Mouse (Mus musculus): ENCODE measurements around the gene Hipk1. TPM values are rescaled to one million over a fixed set of nuclear protein-coding genes. Genes with fewer than 3 reads are reported as not detected.

The Hipk1 gene
- polyA plus RNA-seq, 1 experiment from 2014 or later: 14.4 TPM

DNA sequence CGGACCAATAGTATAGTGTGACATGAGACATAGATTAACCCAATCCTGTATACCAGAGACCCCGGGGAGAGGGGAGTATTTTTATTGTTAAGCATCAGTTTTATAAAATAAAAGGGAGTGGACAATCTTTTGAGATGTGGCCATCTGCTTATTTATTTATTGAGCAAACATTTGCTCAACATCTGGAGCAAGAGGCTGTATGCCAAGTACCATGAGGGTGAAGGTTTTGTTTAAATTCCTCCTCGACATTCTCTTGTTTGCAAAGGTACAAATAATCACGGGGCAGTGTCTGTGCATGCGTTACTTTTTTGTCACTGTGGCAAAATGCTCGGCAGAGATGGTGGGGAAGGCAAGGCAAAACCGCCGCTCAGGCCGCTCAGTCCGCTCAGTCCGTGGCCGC lies 85.9 kb downstream of the Hipk1 start:
- H3K4me2 ChIP-seq (ENCODE audit: low read length): no peak overlapping the region
- H3K9ac ChIP-seq (ENCODE audit: low read length): no peak overlapping the region
- no peak for ATAC-seq (replicated peaks; ENCODE audit: low FRiP score, low TSS enrichment, low read depth)
- DNase-seq (ENCODE audit: low spot score): no peak
- no peaks in the 10 kb centered on the region for H3K9me3 ChIP-seq (ENCODE audit: control insufficient read depth, low read length)
- no peaks in the 10 kb centered on the region for H3K36me3 ChIP-seq (ENCODE audit: control insufficient read depth, insufficient read depth, low read length)
- no peak overlapping the region for H3K4me3 ChIP-seq (ENCODE audit: low read depth, low read length)
- H3K4me1 ChIP-seq (replicated peaks; ENCODE audit: control insufficient read depth, insufficient read depth, low read length): no peaks in the 10 kb centered on the region
- no peaks in the 10 kb centered on the region for H3K27me3 ChIP-seq (replicated peaks; ENCODE audit: control insufficient read depth, insufficient read depth, low read length)
- WGBS: 73% methylated on average over 12 of the region's 12 CpGs
- no peak overlapping the region for H3K27ac ChIP-seq (ENCODE audit: low read depth)

DNA sequence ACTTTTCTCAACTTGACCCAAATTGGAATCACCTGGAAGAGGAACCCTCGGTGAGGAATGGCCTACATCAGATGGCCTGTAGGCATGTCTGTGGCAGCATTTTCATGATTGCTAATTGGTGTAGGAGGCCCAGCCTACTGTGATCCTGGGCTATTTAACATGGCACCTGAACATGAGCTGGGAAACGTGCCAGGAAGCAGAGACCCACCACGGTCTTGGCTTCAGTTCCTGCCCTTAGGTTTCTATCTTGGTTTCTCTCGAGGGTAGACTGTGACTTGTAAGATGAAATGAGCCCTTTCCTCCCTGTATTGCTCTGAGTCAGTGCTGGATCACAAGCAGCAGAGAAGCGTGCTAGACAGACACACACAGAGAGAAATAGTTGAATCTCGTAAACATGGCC lies 86.7 kb downstream of the Hipk1 start:
- Histone ChIP-seq H3K36me3 (ENCODE audit: control insufficient read depth, insufficient read depth, low read length) (no peaks in the 10 kb centered on the region), H3K27me3 (replicated peaks; ENCODE audit: control insufficient read depth, insufficient read depth, low read length) (no peaks in the 10 kb centered on the region), H3K4me2 (ENCODE audit: low read length) (no peak overlapping the region), H3K27ac (ENCODE audit: low read depth) (no peak overlapping the region), H3K4me1 (replicated peaks; ENCODE audit: control insufficient read depth, insufficient read depth, low read length) (no peaks in the 10 kb centered on the region), H3K4me3 (ENCODE audit: low read depth, low read length) (no peak overlapping the region), H3K9ac (ENCODE audit: low read length) (no peak overlapping the region), H3K9me3 (ENCODE audit: control insufficient read depth, low read length) (no peaks in the 10 kb centered on the region)
- WGBS: 79% methylated on average over 6 of the region's 6 CpGs
- no peak for DNase-seq (ENCODE audit: low spot score)
- ATAC-seq (replicated peaks; ENCODE audit: low FRiP score, low TSS enrichment, low read depth): no peak

DNA sequence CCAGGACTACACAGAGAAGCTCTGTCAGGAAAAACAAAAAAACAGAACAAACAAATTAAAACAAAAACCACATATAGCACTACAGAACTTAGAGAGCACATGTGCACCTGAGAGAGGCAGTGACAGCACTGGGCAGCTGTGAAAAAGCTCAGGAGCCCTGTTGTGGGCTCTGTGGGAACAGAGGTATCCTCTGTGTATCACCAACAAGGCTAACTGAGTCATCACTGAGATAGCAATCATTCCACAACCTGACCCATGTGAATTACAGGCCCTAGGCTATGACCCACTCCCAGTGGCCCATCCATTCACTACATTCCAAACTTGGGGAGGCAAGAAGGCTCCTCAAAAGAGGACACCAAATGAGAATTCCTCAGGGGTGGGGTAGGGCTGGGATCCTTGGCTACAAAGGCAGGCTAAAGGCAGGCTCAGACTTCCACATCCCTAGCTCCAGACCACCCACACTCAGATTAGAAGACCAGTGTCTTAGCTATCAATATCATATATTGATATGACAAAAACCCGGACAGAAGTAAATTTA lies 94.9 kb downstream of the Hipk1 start:
- H3K4me2 ChIP-seq (ENCODE audit: low read length): no peak overlapping the region
- 85% methylated on average over 1 of the region's 1 CpGs for WGBS
- no peak for ATAC-seq (replicated peaks; ENCODE audit: low FRiP score, low TSS enrichment, low read depth)
- H3K27me3 ChIP-seq (replicated peaks; ENCODE audit: control insufficient read depth, insufficient read depth, low read length): no peaks in the 10 kb centered on the region
- H3K4me3 ChIP-seq (ENCODE audit: low read depth, low read length): no peak overlapping the region
- no peaks in the 10 kb centered on the region for H3K9me3 ChIP-seq (ENCODE audit: control insufficient read depth, low read length)
- H3K4me1 ChIP-seq (replicated peaks; ENCODE audit: control insufficient read depth, insufficient read depth, low read length): no peaks in the 10 kb centered on the region
- DNase-seq (ENCODE audit: low spot score): no peak
- no peaks in the 10 kb centered on the region for H3K36me3 ChIP-seq (ENCODE audit: control insufficient read depth, insufficient read depth, low read length)
- no peak overlapping the region for H3K27ac ChIP-seq (ENCODE audit: low read depth)
- no peak overlapping the region for H3K9ac ChIP-seq (ENCODE audit: low read length)

DNA sequence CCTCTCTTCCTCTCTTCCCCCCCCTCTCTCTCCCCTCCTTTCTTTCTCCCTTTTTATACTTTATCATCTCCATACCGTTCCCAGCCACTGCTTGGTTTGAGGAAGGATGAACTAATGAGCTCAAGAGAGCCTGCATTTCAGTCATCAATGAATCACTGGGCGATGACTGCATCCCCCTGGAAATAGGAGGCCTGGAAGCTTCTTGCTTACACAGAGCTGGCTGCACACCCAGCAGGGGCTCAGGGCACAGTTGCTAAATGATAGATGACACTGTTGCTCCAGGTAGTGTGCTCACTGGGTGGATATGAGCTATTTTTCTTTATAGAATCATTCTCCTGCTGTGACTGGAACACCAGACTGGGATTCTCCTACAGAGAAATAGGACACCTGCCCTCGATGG lies 95.8 kb downstream of the Hipk1 start:
- H3K36me3 ChIP-seq (ENCODE audit: control insufficient read depth, insufficient read depth, low read length): no peaks in the 10 kb centered on the region
- no peak for ATAC-seq (replicated peaks; ENCODE audit: low FRiP score, low TSS enrichment, low read depth)
- H3K4me1 ChIP-seq (replicated peaks; ENCODE audit: control insufficient read depth, insufficient read depth, low read length): no peaks in the 10 kb centered on the region
- H3K9ac ChIP-seq (ENCODE audit: low read length): no peak overlapping the region
- no peak overlapping the region for H3K4me3 ChIP-seq (ENCODE audit: low read depth, low read length)
- H3K27me3 ChIP-seq (replicated peaks; ENCODE audit: control insufficient read depth, insufficient read depth, low read length): no peaks in the 10 kb centered on the region
- H3K27ac ChIP-seq (ENCODE audit: low read depth): no peak overlapping the region
- H3K4me2 ChIP-seq (ENCODE audit: low read length): no peak overlapping the region
- H3K9me3 ChIP-seq (ENCODE audit: control insufficient read depth, low read length): no peaks in the 10 kb centered on the region
- WGBS: 34% methylated on average over 3 of the region's 3 CpGs
- no peak for DNase-seq (ENCODE audit: low spot score)

DNA sequence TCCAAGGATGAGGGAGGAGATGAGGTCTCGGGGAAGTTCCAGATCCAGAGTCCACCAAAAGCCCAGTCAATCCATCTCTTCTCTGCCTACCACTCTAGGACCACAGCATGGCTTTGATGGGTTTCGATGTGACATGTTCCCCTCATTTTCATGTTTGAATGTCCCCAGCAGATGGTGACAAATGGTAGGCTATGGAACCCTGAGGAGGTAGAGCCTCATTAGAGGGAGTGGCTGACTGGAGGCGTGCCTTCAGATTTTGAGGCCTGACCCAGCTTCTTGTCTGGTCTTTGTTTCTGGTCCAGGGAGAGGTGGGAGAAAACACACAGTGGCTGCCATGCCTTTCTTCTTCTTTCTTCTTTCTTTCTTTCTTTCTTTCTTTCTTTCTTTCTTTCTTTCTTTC lies 100.9 kb downstream of the Hipk1 start:
- DNase-seq (ENCODE audit: low spot score) (no peak), ATAC-seq (replicated peaks; ENCODE audit: low FRiP score, low TSS enrichment, low read depth) (no peak)
- Histone ChIP-seq H3K9me3 (ENCODE audit: control insufficient read depth, low read length) (no peaks in the 10 kb centered on the region), H3K36me3 (ENCODE audit: control insufficient read depth, insufficient read depth, low read length) (no peaks in the 10 kb centered on the region), H3K9ac (ENCODE audit: low read length) (no peak overlapping the region), H3K4me2 (ENCODE audit: low read length) (no peak overlapping the region), H3K27me3 (replicated peaks; ENCODE audit: control insufficient read depth, insufficient read depth, low read length) (no peaks in the 10 kb centered on the region), H3K4me1 (replicated peaks; ENCODE audit: control insufficient read depth, insufficient read depth, low read length) (no peaks in the 10 kb centered on the region), H3K4me3 (ENCODE audit: low read depth, low read length) (no peak overlapping the region), H3K27ac (ENCODE audit: low read depth) (no peak overlapping the region)
- 81% methylated on average over 3 of the region's 3 CpGs for WGBS

Other genes starting within 250 kb of the Hipk1 start
- gene Syt6, start 216.3 kb downstream of the Hipk1 start, polyA plus RNA-seq (2014; fragmentation: Nextera tagmentation; extraction: Ambion mirVana): 1.7 TPM in 2 replicates
- gene Atg4a-ps, start 145.5 kb downstream of the Hipk1 start, polyA plus RNA-seq (2014; fragmentation: Nextera tagmentation; extraction: Ambion mirVana): 0.15 and 0.20 TPM in 2 replicates
- gene Olfml3, start 53.6 kb downstream of the Hipk1 start, polyA plus RNA-seq (2014; fragmentation: Nextera tagmentation; extraction: Ambion mirVana): 66.6 and 79.3 TPM in 2 replicates
- not detected in 2 replicates for gene Gm10964, start 52.2 kb downstream of the Hipk1 start, polyA plus RNA-seq (2014; fragmentation: Nextera tagmentation; extraction: Ambion mirVana)
- gene Dclre1b, start 17.9 kb upstream of the Hipk1 start, polyA plus RNA-seq (2014; fragmentation: Nextera tagmentation; extraction: Ambion mirVana): 23.9 and 34.2 TPM in 2 replicates
- 19.9 and 21.4 TPM in 2 replicates for gene Ap4b1, start 18.0 kb upstream of the Hipk1 start, polyA plus RNA-seq (2014; fragmentation: Nextera tagmentation; extraction: Ambion mirVana)
- 0.44 and 0.55 TPM in 2 replicates for gene Gm43064, start 18.0 kb upstream of the Hipk1 start, polyA plus RNA-seq (2014; fragmentation: Nextera tagmentation; extraction: Ambion mirVana)
- 0.13 and 0.38 TPM in 2 replicates for gene Bcl2l15, start 41.0 kb upstream of the Hipk1 start, polyA plus RNA-seq (2014; fragmentation: Nextera tagmentation; extraction: Ambion mirVana)
- 0.72 and 0.81 TPM in 2 replicates for gene Ptpn22, start 68.2 kb upstream of the Hipk1 start, polyA plus RNA-seq (2014; fragmentation: Nextera tagmentation; extraction: Ambion mirVana)
- gene Rsbn1, start 122.6 kb upstream of the Hipk1 start, polyA plus RNA-seq (2014; fragmentation: Nextera tagmentation; extraction: Ambion mirVana): 11.9 and 12.4 TPM in 2 replicates
- 27.5 and 30.3 TPM in 2 replicates for gene Phtf1, start 176.5 kb upstream of the Hipk1 start, polyA plus RNA-seq (2014; fragmentation: Nextera tagmentation; extraction: Ambion mirVana)

Measured in intestine, embryonic 14.5 days (tissue).